Mouse (Mus musculus) embryonic facial prominence, embryonic 14.5 days (tissue): ENCODE data around the gene Lrrc23. TPM values are rescaled to one million over a fixed set of nuclear protein-coding genes. Genes with fewer than 3 reads are reported as not detected.
A peak's percentile ranks its signal among the peaks of the same experiment; 100 is the strongest.

Source experiments
- ATAC-seq: fragments of 200-750 bp; cut with Nextera tagmentation; 2 replicates; pipeline ENCODE4 v1.8.0; 2017; ENCODE audit warnings: low read depth, moderate number of reproducible peaks, moderate TSS enrichment
- DNase-seq: peaks from one replicate; pipeline ENCODE4 v3.0.0-alpha.2; 2015; ENCODE audit warnings: low spot score
- H3K27ac ChIP-seq: fragments of 300-500 bp; sonication (generic); replicated peaks from 2 replicates; pipeline ENCODE4 v1.5.1; 2014; ENCODE audit warnings: low read depth, mild to moderate bottlenecking, low read length, moderate library complexity
- H3K27me3 ChIP-seq: fragments of 300-500 bp; sonication (generic); replicated peaks from 2 replicates; pipeline ENCODE4 v1.6.1; 2014; ENCODE audit warnings: low read length; ENCODE audit not compliant: control insufficient read depth, insufficient read depth
- H3K36me3 ChIP-seq: fragments of 300-500 bp; sonication (generic); 2 replicates; pipeline ENCODE4 v1.6.1; 2014; ENCODE audit warnings: low read length, mixed read lengths; ENCODE audit not compliant: control insufficient read depth, insufficient read depth
- H3K4me1 ChIP-seq: fragments of 300-500 bp; sonication (generic); 2 replicates; pipeline ENCODE4 v1.6.1; 2014; ENCODE audit warnings: antibody characterized with exemption, low read length; ENCODE audit not compliant: control insufficient read depth, insufficient read depth
- H3K4me2 ChIP-seq: fragments of 300-500 bp; sonication (generic); 2 replicates; pipeline ENCODE4 v1.6.1; 2014; ENCODE audit warnings: low read depth, mild to moderate bottlenecking, low read length, moderate library complexity, mixed read lengths
- H3K4me3 ChIP-seq: fragments of 300-500 bp; sonication (generic); 2 replicates; pipeline ENCODE4 v1.5.1; 2014; ENCODE audit warnings: low read depth, mild to moderate bottlenecking, low read length
- H3K9ac ChIP-seq: fragments of 300-500 bp; sonication (generic); 2 replicates; pipeline ENCODE4 v1.6.1; 2014; ENCODE audit warnings: low read depth, mild to moderate bottlenecking, low read length, moderate library complexity, mixed read lengths
- H3K9me3 ChIP-seq: fragments of 300-500 bp; sonication (generic); 2 replicates; pipeline ENCODE4 v1.6.1; 2016; ENCODE audit warnings: low read length; ENCODE audit not compliant: control insufficient read depth
- WGBS: fragments of 180-500 bp; shearing (Covaris S2); extraction: QIAGEN DNeasy Blood & Tissue Kit; methylation state at CpG from one replicate; pipeline ENCODE4 v1.1.7; 2014; 5-methylcytosine and 5-hydroxymethylcytosine counted together
- polyA plus RNA-seq: library from polyadenylated mRNA; unstranded; fragments of >200 nt; fragmentation: Nextera tagmentation; extraction: Ambion mirVana; gene quantifications from 2 replicates; pipeline ENCODE4 v1.2.1, GENCODE M21; 2014

The Lrrc23 gene
- polyA plus RNA-seq, 1 experiment from 2014 or later: 13.2 TPM

GRCm38 (mm10) chr6:124724472-124724871, 55.1 kb downstream of the Lrrc23 start:
- H3K27me3 ChIP-seq: no peaks in the 10 kb centered on the region
- H3K36me3 ChIP-seq: no peaks in the 10 kb centered on the region
- H3K4me2 ChIP-seq: no peak overlapping the region
- ATAC-seq (no peak), DNase-seq (no peak)
- no peaks in the 10 kb centered on the region for H3K9me3 ChIP-seq
- no peak overlapping the region for H3K27ac ChIP-seq
- no peaks in the 10 kb centered on the region for H3K4me1 ChIP-seq
- 81% methylated on average over 10 of the region's 10 CpGs for WGBS
- H3K4me3 ChIP-seq: no peak overlapping the region
- H3K9ac ChIP-seq: no peak overlapping the region

- WGBS: 78% methylated on average over 8 of the region's 8 CpGs
- no peak overlapping the region for H3K4me3 ChIP-seq
Measured at GRCm38 (mm10) chr6:124723541-124723940, 56.0 kb downstream of the Lrrc23 start.

GRCm38 (mm10) chr6:124722876-124723473, 56.6 kb downstream of the Lrrc23 start:
- no peaks in the 10 kb centered on the region for H3K36me3 ChIP-seq
- no peaks in the 10 kb centered on the region for H3K9me3 ChIP-seq
- no peaks in the 10 kb centered on the region for H3K27me3 ChIP-seq
- WGBS: 83% methylated on average over 6 of the region's 6 CpGs
- ATAC-seq (no peak), DNase-seq (no peak)
- H3K4me3 ChIP-seq: no peak overlapping the region
- H3K9ac ChIP-seq: no peak overlapping the region
- no peak overlapping the region for H3K4me2 ChIP-seq
- H3K4me1 ChIP-seq: no peaks in the 10 kb centered on the region
- no peak overlapping the region for H3K27ac ChIP-seq

More at GRCm38 (mm10) chr6:124723541-124723940, 56.0 kb downstream of the Lrrc23 start:
- H3K36me3 ChIP-seq: no peaks in the 10 kb centered on the region
- H3K4me1 ChIP-seq: no peaks in the 10 kb centered on the region
- no peak overlapping the region for H3K9ac ChIP-seq
- ATAC-seq: no peak
- H3K27ac ChIP-seq: no peak overlapping the region
- no peaks in the 10 kb centered on the region for H3K27me3 ChIP-seq
- H3K4me2 ChIP-seq: no peak overlapping the region
- no peaks in the 10 kb centered on the region for H3K9me3 ChIP-seq
- no peak for DNase-seq

- ATAC-seq (no peak), DNase-seq (no peak)
- peak overlapping the region; percentile 16; the same call in 1 of the 2 replicates for H3K9ac ChIP-seq
- no peaks in the 10 kb centered on the region for H3K27me3 ChIP-seq
- H3K4me3 ChIP-seq: no peak overlapping the region
- peaks cover 20% of the 10 kb centered on the region for H3K36me3 ChIP-seq
- WGBS: 69% methylated on average over 11 of the region's 11 CpGs
- no peaks in the 10 kb centered on the region for H3K4me1 ChIP-seq
- H3K9me3 ChIP-seq: no peaks in the 10 kb centered on the region
- H3K4me2 ChIP-seq: no peak overlapping the region
- no peak overlapping the region for H3K27ac ChIP-seq
Measured at GRCm38 (mm10) chr6:124720904-124721303, 58.6 kb downstream of the Lrrc23 start.

Other genes with a start within 250 kb of the Lrrc23 start
- gene C1s1, start 237.4 kb downstream of the Lrrc23 start, polyA plus RNA-seq: 5.4 and 7.4 TPM in 2 replicates
- 0.10 TPM in 1 of 2 replicates, not detected in the other for gene C1rb, start 209.4 kb downstream of the Lrrc23 start, polyA plus RNA-seq
- gene C1s2, start 143.6 kb downstream of the Lrrc23 start, polyA plus RNA-seq: 0.11 and 0.22 TPM in 2 replicates
- 46.2 and 48.1 TPM in 2 replicates for gene Lpcat3, start 116.7 kb downstream of the Lrrc23 start, polyA plus RNA-seq
- gene Emg1, start 67.5 kb downstream of the Lrrc23 start, polyA plus RNA-seq: 172 and 175 TPM in 2 replicates
- 286 and 299 TPM in 2 replicates for gene Phb2, start 67.4 kb downstream of the Lrrc23 start, polyA plus RNA-seq
- gene Ptpn6, start 41.0 kb downstream of the Lrrc23 start, polyA plus RNA-seq: 14.3 and 16.1 TPM in 2 replicates
- gene Grcc10, start 38.4 kb downstream of the Lrrc23 start, polyA plus RNA-seq: 392 and 415 TPM in 2 replicates
- not detected in 2 replicates for gene Gm45234, start 23.7 kb downstream of the Lrrc23 start, polyA plus RNA-seq
- gene Atn1, start 23.2 kb downstream of the Lrrc23 start, polyA plus RNA-seq: 13.8 and 14.9 TPM in 2 replicates
- gene Eno2, start 10.1 kb downstream of the Lrrc23 start, polyA plus RNA-seq: 10.4 and 11.2 TPM in 2 replicates
- 9.1 and 10.0 TPM in 2 replicates for gene Spsb2, start 28.9 kb upstream of the Lrrc23 start, polyA plus RNA-seq
- 861 and 874 TPM in 2 replicates for gene Tpi1, start 34.6 kb upstream of the Lrrc23 start, polyA plus RNA-seq
- gene Usp5, start 49.8 kb upstream of the Lrrc23 start, polyA plus RNA-seq: 110 and 131 TPM in 2 replicates
- 107 and 131 TPM in 2 replicates for gene Cdca3, start 49.8 kb upstream of the Lrrc23 start, polyA plus RNA-seq
- gene Gnb3, start 60.5 kb upstream of the Lrrc23 start, polyA plus RNA-seq: 2.9 and 3.5 TPM in 2 replicates
- 49.5 and 57.0 TPM in 2 replicates for gene P3h3, start 78.0 kb upstream of the Lrrc23 start, polyA plus RNA-seq
- gene Gpr162, start 84.3 kb upstream of the Lrrc23 start, polyA plus RNA-seq: 0.95 and 1.5 TPM in 2 replicates
- 0.07 and 0.25 TPM in 2 replicates for gene Cd4, start 108.5 kb upstream of the Lrrc23 start, polyA plus RNA-seq
- gene Lag3, start 132.0 kb upstream of the Lrrc23 start, polyA plus RNA-seq: 1.9 and 2.4 TPM in 2 replicates
- 255 and 263 TPM in 2 replicates for gene Ptms, start 140.4 kb upstream of the Lrrc23 start, polyA plus RNA-seq
- gene Mlf2, start 151.7 kb upstream of the Lrrc23 start, polyA plus RNA-seq: 346 and 352 TPM in 2 replicates
- 138 and 141 TPM in 2 replicates for gene Cops7a, start 185.8 kb upstream of the Lrrc23 start, polyA plus RNA-seq
- gene Pianp, start 217.0 kb upstream of the Lrrc23 start, polyA plus RNA-seq: 5.0 and 7.2 TPM in 2 replicates
- 10.4 and 11.9 TPM in 2 replicates for gene Zfp384, start 229.4 kb upstream of the Lrrc23 start, polyA plus RNA-seq